Mouse (Mus musculus) megakaryocyte, embryonic 14.5 days (primary cell): Measurements from ENCODE around the gene Cdc42. TPM values are rescaled to one million over a fixed set of nuclear protein-coding genes. Genes with fewer than 3 reads are reported as not detected.

ENCODE experiments used
- H3K27me3 ChIP-seq: replicated peaks from 2 replicates; pipeline ENCODE3; 2012; ENCODE audit warnings: inconsistent platforms
- H3K36me3 ChIP-seq: replicated peaks from 2 replicates; pipeline ENCODE3; 2012; ENCODE audit warnings: low read length, inconsistent platforms, mixed read lengths
- H3K4me1 ChIP-seq: 2 replicates; pipeline ENCODE4 v1.6.1; 2012; ENCODE audit warnings: inconsistent platforms
- H3K4me3 ChIP-seq: replicated peaks from 2 replicates; pipeline ENCODE3; 2012; ENCODE audit warnings: moderate library complexity, mild to moderate bottlenecking, inconsistent platforms
- H3K9me3 ChIP-seq: 2 replicates; pipeline ENCODE4 v1.6.1; 2012; ENCODE audit warnings: inconsistent platforms
- FLI1 ChIP-seq: IDR thresholded peaks from 2 replicates; pipeline ENCODE4 v1.6.1; 2012; ENCODE audit warnings: low read length, inconsistent platforms, mixed read lengths
- GATA1 ChIP-seq: IDR thresholded peaks from 3 replicates; pipeline ENCODE4 v1.6.1; 2012; ENCODE audit warnings: mixed read lengths, low read length, inconsistent platforms, borderline replicate concordance
- polyA plus RNA-seq: library from polyadenylated mRNA; stranded (reverse); fragments of >175 nt; gene quantifications from 2 replicates; pipeline ENCODE4 v1.2.3, GENCODE M21; 2012; ENCODE audit warnings: low replicate concordance; ENCODE audit not compliant: insufficient read depth

Gene Cdc42
- polyA plus RNA-seq, 1 experiment, result 28.1 TPM

- Histone ChIP-seq H3K4me1 (peaks cover 67% of the 10 kb centered on the region), H3K9me3 (no peaks in the 10 kb centered on the region), H3K36me3 (peaks cover 21% of the 10 kb centered on the region), H3K27me3 (no peaks in the 10 kb centered on the region), H3K4me3 (peak overlapping the region; percentile 93)
- no peak for TF ChIP-seq FLI1
- no peak for TF ChIP-seq GATA1
Observed at GRCm38 (mm10) chr4:137356674-137357510, 628 bp downstream of the Cdc42 start.

DNA sequence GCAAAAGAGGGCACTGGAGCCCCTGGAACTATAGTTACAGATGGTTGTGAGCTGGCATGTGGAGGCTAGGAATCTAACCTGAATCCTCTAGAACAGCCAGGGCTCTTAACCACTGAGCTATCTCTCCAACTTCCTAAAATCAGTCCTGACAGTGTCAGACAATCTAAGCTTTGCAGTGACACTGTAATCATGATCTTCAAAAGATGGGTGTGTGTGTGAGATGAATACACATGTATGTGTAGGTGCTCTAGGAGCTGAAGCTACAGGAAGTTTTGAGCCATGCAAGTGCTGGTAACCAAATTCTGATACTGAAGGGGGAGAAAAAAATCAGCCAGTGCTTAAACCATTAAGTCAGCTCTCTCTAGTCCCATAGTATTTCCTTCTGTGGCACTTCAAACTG is 6.9 kb downstream of the Cdc42 start:
- no peak for TF ChIP-seq GATA1
- TF ChIP-seq FLI1, result no peak
- H3K4me3 ChIP-seq, result no peak overlapping the region
- H3K27me3 ChIP-seq, result no peaks in the 10 kb centered on the region
- H3K36me3 ChIP-seq, result peaks cover 72% of the 10 kb centered on the region
- peaks cover 88% of the 10 kb centered on the region for H3K4me1 ChIP-seq
- H3K9me3 ChIP-seq, result no peaks in the 10 kb centered on the region

DNA sequence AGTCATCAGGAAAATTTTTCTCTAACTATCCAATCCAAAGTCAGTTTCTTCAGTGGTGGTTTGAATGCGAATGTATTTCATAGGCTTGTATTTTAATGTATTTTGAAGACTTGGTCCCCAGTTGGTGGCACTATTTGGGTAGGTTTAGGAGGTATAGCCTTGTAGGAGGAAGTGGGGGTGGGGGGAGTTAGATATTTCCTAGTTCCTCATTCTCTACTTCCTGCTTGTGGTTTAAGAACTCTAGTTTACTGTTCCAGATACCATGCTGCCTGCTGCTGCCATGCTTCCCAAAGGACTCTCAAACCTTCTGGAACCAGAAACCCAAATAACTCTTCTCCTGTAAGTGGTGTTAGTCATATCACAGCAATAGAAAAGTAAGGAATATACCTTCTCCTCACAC is 11.7 kb downstream of the Cdc42 start:
- TF ChIP-seq GATA1 (no peak), FLI1 (no peak)
- peaks cover 92% of the 10 kb centered on the region for H3K4me1 ChIP-seq
- no peak overlapping the region for H3K4me3 ChIP-seq
- no peaks in the 10 kb centered on the region for H3K27me3 ChIP-seq
- H3K36me3 ChIP-seq, result peaks cover 75% of the 10 kb centered on the region
- H3K9me3 ChIP-seq, result no peaks in the 10 kb centered on the region

GRCm38 (mm10) chr4:137345112-137345511 is 12.4 kb downstream of the Cdc42 start:
- Histone ChIP-seq H3K36me3 (peaks cover 75% of the 10 kb centered on the region), H3K27me3 (no peaks in the 10 kb centered on the region), H3K4me1 (peaks cover 92% of the 10 kb centered on the region), H3K4me3 (no peak overlapping the region), H3K9me3 (no peaks in the 10 kb centered on the region)
- TF ChIP-seq FLI1, result no peak
- no peak for TF ChIP-seq GATA1

DNA sequence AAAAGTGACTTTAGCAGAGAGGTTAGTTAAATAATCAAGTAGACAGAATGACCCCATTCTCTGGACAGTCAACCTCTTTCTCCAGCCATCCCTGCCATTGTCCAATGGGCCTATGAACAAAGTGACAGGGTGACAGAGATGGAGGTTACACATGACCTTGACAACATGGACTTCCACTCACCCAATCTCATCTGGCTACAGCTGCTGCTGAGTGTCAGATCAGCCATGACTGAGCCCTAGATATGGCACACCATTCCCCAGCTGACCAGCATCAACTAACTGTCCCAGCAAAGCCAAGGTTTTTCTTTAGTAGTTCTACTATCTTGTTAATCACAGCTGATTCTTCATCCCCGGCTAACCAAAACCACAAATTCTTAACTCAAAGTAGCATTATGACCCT is 14.7 kb downstream of the Cdc42 start:
- H3K36me3 ChIP-seq, result peaks cover 72% of the 10 kb centered on the region
- H3K4me3 ChIP-seq, result peak overlapping the region; percentile 29
- TF ChIP-seq FLI1 (no peak), GATA1 (no peak)
- no peaks in the 10 kb centered on the region for H3K9me3 ChIP-seq
- peaks cover 95% of the 10 kb centered on the region for H3K4me1 ChIP-seq
- H3K27me3 ChIP-seq, result no peaks in the 10 kb centered on the region

DNA sequence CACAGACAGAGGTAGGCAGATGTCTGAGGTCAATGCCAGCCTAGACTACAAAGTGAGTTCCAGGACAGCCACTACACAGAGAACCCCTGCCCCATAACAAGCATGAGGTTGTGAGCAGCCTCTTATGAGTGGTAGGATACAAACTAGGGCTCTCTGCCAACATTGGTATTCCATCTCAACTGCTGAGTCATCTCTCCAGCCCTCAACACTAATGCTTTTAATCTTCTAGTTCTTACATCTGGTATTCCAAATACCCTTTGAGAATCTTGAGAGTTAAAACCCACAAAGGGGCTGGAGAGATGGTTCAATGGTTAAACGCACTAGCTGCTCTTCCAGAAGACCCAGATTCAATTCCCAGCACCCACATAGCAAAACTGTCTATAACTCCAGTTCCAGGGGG is 18.1 kb downstream of the Cdc42 start:
- TF ChIP-seq GATA1 (no peak), FLI1 (no peak)
- Histone ChIP-seq H3K9me3 (no peaks in the 10 kb centered on the region), H3K4me3 (peak overlapping the region; percentile 78), H3K36me3 (peaks cover 76% of the 10 kb centered on the region), H3K27me3 (no peaks in the 10 kb centered on the region), H3K4me1 (peaks cover 84% of the 10 kb centered on the region)

- H3K9me3 ChIP-seq, result no peaks in the 10 kb centered on the region
- TF ChIP-seq FLI1, result no peak
- no peak overlapping the region for H3K4me3 ChIP-seq
- H3K27me3 ChIP-seq, result no peaks in the 10 kb centered on the region
- H3K4me1 ChIP-seq, result peaks cover 65% of the 10 kb centered on the region
- H3K36me3 ChIP-seq, result peaks cover 79% of the 10 kb centered on the region
Observed at GRCm38 (mm10) chr4:137336468-137336867, 21.1 kb downstream of the Cdc42 start.

DNA sequence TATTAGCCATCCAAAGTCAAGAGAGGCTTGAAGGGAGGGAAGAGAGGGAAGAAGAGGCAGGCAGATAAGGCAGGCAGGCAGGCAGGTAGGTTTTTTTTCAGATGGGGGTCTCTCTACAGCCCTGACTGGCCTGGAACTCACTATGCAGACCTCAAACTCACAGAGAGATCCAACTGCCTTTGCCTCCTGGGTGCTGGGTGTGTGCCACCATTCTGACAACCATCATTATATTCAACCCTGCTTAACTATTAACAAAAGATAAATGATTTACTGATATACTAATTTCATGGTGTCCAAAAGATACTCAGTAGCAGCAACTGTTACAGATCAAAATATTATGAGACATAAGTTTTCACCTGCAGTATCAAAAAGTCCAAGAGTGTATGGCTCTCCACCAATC is 25.5 kb downstream of the Cdc42 start:
- H3K4me3 ChIP-seq, result no peak overlapping the region
- H3K27me3 ChIP-seq, result no peaks in the 10 kb centered on the region
- peaks cover 51% of the 10 kb centered on the region for H3K4me1 ChIP-seq
- peaks cover 95% of the 10 kb centered on the region for H3K36me3 ChIP-seq
- TF ChIP-seq GATA1, result no peak
- no peak for TF ChIP-seq FLI1
- H3K9me3 ChIP-seq, result no peaks in the 10 kb centered on the region

GRCm38 (mm10) chr4:137326494-137326893 is 31.0 kb downstream of the Cdc42 start:
- Histone ChIP-seq H3K27me3 (no peaks in the 10 kb centered on the region), H3K4me1 (peaks cover 76% of the 10 kb centered on the region), H3K4me3 (no peak overlapping the region), H3K9me3 (no peaks in the 10 kb centered on the region), H3K36me3 (peaks cover 90% of the 10 kb centered on the region)
- TF ChIP-seq GATA1, result peak; percentile 66; the same call in 1 of the 3 replicates
- no peak for TF ChIP-seq FLI1

GRCm38 (mm10) chr4:137324926-137325325 is 32.6 kb downstream of the Cdc42 start:
- H3K4me1 ChIP-seq, result peaks cover 75% of the 10 kb centered on the region
- TF ChIP-seq GATA1, result no peak
- TF ChIP-seq FLI1, result no peak
- H3K36me3 ChIP-seq, result peaks cover 90% of the 10 kb centered on the region
- H3K27me3 ChIP-seq, result no peaks in the 10 kb centered on the region
- H3K4me3 ChIP-seq, result no peak overlapping the region
- no peaks in the 10 kb centered on the region for H3K9me3 ChIP-seq
